Mouse (Mus musculus): ENCODE data around the gene Ppp1ca. TPM values are rescaled to one million over a fixed set of nuclear protein-coding genes. Genes with fewer than 3 reads are reported as not detected.

Gene Ppp1ca
- total RNA-seq (2021) = 100 to 1,000 TPM; 295 to 307 TPM
- long read RNA-seq, transcript Ppp1ca-201 (7 exons, 1,473 nt) = major isoform, 418 of 476 reads
- long read RNA-seq, partial matches to known transcripts = 30 of 476 reads
- long read RNA-seq, other reads (novel, unspliced or antisense) = 26 of 476 reads

DNA sequence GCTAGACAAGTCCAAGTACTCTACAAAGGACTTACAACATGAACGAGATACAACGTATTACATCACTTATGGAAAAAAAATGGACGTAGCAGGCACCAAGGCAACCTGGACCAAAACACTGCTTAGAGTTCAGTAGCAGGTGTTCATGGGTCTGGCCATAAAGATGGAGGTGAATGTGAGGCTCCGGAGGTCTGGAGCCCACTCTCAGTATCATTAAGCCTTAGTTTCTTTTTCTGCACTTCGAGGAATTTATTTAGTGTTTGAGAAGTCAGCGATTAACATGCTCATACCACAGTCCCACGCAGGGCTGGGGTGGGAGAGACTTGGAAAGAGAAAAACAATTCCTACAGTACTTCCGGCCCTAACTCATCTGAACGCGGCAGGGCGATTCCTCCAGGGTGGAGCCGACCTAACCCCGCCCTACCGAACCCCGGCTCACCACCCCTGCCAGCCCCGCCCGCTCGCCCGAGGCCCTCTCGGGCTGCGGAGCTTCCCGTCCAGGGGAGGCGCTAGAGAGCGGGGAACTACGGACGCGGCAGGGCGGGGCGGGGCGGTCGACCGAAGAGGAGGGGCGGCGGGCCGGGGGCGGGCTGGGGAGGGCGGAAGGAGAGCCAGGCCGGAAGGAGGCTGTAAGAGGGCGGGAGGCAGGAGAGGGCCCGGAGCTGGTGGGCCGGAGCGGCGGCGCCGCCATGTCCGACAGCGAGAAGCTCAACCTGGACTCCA, at the start of gene Ppp1ca:
Gene Ppp1ca (plus strand): TSS at position 538 of the 723 bp plus-strand sequence.
- peak; percentile 96 to 97 for DNase-seq (ENCODE audit: low spot score in 2 of 2)

DNA sequence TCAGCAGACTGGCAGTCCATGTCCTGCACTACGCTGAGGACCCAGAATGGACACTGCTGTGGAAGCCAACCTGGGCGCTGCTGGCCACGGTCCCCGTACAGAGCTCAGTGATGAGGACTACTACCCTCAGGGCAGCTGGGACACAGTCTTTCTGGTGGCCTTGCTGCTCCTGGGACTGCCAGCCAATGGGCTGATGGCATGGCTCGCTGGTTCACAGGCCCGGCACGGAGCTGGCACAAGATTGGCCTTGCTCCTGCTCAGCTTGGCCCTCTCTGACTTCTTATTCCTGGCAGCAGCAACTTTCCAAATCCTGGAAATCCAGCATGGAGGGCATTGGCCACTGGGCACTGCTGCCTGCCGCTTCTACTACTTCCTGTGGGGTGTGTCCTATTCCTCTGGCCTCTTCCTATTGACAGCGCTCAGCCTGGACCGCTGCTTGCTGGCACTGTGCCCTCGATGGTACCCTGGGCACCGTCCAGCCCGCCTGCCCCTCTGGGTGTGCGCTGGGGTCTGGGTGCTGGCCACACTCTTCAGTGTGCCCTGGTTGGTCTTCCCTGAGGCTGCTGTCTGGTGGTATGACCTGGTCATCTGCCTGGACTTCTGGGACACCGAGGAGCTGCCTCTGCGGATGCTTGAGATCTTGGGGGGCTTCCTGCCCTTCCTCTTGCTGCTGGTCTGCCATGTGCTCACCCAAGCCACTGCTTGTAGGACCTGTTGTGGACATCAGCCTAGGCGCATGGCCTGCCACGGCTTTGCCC, 49.3 kb upstream of the Ppp1ca start:
- no peak for DNase-seq (ENCODE audit: low spot score in 2 of 2)

DNA sequence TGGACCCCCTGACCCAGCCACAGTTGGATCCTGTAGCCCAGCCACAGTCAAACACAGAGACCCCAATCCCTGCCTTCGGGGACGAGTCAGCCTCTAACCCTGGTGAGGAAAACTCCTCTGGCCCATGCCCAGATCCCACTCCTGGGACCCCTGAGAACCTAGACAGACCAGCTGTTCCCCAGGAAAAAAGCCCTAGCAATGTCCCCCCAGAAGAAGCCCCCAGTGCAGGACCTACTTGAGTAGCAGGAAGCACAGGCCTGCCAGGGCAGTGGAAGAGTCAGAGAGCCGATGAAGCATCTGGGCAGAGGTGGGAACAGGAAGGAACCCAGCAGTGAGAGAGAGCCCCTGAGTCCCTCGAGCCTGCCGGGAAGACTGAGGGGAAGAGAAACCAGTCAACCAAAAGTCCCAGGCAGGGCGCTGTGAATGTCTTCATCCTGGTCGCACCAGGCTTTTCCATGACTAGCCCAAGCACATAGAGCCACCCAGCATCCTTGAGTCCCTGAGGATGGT, 48.1 kb upstream of the Ppp1ca start, which contains the start of gene Cabp4:
Gene Cabp4 (minus strand): TSS at position 275 of the 510 bp plus-strand sequence.
- DNase-seq (ENCODE audit: low spot score in 2 of 2) = no peak

DNA sequence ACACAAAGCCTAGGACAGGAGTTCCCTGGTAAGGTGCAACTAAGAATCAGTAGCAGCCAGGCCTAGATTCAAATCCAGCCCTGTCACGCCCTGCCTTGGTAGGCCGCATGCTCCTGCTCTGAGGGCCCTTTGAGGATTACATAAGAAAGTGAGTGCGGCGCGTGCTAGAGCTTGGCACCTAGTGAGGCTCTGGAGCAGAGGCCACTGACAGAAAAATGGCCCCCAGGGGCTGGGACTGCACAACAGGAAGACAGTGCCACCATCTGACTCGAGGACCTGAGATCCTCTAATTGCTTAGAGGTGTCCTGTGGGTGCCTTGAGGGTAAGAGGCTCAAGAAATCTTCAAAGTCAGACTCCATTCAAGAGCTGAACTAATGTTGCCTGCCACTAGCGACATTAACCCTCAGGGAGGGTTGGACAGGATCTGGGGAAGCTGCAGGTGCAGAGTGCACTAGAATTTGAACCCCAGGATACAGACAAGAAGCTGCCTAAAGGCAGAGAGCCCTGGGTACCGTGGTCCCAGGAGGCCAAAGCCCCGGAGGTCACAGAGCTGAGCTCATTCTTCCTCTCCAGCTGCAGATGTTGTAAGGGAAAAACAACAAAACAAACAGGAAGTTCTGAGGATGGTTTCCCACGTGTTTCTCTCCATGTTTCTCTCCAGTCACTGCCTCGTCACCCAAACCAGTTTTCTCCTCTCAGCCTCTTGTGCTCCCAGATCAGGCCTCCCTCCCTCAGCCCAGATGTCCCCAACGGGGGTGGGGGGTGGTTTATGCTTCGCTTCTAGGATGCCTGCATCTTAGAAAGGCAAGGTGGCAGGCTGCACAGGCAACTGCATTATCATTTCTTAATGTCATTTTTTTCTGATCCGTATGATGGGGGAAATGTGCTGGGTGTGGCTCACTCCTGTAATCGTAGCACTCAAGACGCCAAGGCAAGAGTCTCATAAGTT, 47.0 kb upstream of the Ppp1ca start:
- no peak for DNase-seq (ENCODE audit: low spot score in 2 of 2)

DNA sequence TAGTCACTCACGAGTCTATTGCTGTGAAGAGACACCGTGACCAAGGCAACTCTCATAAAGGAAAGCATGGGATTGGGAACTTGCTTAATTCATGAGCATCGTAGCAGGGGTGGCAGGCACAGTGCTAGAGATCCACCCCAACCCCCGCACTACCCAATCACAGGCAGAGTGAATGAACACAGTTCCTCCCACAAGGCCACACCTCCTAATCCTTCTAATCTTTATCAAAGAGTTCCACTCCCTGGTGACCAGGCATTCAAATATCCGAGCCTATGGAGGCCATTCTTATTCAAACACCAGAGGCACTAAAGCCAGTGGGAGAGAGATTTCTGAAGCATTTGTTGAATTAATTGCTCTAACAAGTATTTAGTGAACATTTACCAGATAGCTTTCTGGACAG, 45.9 kb upstream of the Ppp1ca start:
- no peak for DNase-seq (ENCODE audit: low spot score in 2 of 2)

DNA sequence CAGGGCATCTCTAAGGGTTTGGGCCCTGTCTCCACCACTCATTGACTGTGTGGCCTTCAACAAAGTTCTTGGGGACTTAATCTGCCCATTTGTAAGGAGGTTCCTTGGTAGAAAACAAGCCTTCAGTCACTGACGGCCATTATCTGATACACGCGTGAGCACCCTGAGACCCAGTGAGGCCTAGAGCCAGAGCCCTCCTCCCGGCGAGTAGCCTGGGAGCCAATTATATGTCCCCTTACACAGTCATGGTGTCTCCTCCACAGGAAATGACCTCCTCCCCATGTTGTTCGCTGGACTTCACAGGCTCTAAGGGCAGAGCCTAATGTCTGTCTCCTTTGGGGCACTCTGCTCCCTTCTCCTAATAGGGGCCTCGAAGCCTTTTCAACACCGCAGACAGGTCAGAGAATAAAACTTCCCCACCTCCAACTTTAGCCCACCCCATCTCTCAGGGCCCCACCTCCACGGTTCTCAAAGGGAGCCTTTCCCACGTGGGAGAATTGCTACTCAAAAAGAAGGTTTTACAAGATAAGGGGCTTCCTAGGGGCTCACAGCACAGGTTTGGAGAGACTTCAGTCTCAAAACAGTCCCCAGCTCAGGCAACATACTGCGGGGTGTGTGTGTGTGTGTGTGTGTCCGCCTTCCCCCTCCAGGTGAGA, 45.4 kb upstream of the Ppp1ca start:
- no peak for DNase-seq (ENCODE audit: low spot score in 2 of 2)

DNA sequence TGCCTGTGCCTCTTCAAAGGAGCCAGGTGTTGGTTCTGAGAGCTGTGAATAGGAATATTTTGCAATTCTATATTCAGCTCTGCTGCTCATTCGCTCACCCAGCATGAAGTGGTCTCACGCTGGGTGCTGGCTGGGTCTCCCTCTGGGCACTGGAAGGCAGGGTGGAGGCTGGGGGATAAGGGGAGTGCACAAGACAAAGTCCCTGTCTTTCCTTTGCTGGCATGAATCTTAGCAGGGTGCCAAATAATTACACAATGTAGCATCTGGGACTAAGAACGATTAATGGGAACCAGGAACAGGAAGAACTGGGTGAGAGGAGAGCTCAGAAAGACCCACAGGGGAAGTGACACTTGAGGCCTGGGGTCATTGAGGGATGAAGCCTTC, 44.9 kb upstream of the Ppp1ca start:
- no peak for DNase-seq (ENCODE audit: low spot score in 2 of 2)

DNA sequence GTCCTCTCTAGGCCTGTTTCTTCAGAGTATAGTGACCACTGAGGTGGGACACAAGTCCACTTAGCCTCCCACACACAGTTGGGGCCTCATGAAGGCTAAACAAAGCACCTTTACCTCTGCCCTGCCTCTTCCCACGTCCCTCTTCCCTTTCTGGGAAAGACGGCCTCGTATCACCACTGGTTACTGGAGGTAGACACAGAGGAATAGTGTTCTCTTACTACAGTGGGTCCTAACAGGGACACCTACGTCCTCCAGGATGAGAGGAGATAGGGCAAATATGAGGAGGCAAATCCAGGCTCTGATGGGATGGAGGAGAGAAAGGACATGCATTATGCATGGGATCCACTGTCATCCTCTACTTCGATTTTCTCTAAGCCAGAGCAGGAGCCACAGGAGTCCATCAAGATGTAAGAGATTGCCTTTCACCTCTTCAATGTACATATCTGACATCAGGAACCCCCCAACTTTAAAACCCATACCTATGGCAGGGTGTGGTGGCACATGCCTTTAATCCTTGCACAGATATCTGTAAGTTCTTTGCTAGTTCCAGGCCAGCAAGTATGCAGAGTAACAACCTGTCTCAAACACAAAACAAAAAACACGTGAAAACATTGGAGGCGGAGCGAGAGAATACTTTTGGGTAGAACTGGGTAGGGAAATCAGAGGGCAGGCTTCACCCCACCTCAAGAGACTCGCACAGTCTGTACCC, 43.9 kb upstream of the Ppp1ca start:
- no peak for DNase-seq (ENCODE audit: low spot score in 2 of 2)

DNA sequence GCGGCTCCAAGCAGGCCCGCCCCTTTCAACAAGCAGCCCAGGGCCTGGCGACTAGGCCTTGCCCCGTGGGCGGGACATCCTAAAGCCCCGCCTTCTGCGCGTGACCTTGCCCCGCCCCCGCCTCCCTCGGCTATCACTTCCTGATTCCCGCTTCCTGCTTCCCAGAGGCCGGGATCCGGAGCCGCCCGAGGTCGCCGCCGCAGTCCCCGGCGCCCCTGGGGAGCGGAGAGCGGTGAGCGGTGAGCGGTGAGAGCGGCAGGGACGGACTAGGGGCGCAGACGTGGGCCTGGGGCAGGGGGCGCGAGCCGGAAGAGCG, 43.4 kb upstream of the Ppp1ca start, which contains the start of gene Coro1b:
Gene Coro1b (plus strand): TSS at position 129 of the 316 bp plus-strand sequence.
- DNase-seq (ENCODE audit: low spot score in 2 of 2) = peak; percentile 95 to 97

DNA sequence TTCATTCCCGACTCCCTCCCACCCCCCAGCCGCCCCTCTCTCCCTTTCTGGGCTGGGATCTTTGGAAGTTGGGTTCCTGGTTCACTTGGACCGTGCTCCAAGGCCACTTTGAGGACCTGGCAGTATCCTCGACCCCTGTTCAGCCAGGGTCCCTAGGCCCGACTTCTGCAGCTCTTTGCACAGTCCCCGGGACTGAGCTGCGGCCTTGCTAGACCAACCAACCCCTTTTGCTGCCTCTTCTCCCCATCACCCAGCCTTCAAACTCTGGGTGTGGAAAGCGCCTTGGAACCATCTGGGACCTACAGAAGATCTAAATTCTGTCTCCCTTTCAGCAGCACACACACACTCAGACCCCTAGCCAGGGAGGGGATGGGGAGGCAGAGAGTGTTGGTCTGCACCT, 43.0 kb upstream of the Ppp1ca start:
- DNase-seq (ENCODE audit: low spot score in 2 of 2) = no peak

DNA sequence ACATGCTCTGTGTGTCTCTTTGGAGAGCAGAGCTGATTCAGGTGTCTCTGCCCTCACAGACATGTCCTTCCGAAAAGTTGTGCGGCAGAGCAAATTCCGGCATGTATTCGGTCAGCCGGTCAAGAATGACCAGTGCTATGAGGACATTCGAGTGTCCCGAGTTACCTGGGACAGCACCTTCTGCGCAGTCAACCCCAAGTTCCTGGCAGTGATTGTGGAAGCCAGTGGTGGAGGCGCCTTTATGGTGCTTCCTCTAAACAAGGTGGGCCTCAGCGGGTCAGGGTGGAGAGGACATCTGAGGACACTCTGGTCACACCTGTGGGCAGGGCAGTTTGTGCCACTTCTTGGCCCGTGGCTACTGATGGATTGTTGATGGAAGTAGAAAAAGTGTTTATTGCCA, 42.6 kb upstream of the Ppp1ca start:
- DNase-seq (ENCODE audit: low spot score in 2 of 2) = no peak

DNA sequence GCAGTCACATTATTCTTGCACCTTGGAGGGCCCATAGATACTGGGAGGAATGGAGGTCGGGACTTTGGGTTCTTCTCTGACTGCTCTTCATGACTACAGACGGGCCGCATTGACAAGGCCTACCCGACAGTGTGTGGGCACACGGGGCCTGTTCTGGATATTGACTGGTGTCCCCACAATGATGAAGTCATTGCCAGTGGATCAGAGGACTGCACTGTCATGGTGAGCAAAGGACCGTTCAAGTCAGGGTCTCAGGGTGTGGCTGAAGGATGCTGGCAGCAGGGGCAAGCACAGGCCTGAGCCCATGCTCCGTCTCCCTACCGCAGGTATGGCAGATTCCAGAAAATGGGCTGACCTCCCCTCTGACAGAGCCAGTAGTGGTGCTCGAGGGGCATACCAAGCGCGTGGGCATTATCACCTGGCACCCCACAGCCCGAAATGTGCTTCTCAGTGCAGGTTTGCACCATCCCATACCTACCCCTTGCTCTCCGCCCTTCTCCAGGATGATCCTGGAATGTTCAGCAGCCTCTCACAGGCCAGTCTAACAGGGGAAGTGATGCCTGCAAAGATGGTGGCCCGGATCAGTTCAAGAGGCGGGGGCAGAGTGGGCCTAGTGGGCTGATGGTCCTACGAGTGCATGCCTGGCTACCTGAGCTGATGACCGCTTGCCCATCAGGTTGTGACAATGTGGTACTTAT, 42.0 kb upstream of the Ppp1ca start:
- DNase-seq (ENCODE audit: low spot score in 2 of 2) = no peak

DNA sequence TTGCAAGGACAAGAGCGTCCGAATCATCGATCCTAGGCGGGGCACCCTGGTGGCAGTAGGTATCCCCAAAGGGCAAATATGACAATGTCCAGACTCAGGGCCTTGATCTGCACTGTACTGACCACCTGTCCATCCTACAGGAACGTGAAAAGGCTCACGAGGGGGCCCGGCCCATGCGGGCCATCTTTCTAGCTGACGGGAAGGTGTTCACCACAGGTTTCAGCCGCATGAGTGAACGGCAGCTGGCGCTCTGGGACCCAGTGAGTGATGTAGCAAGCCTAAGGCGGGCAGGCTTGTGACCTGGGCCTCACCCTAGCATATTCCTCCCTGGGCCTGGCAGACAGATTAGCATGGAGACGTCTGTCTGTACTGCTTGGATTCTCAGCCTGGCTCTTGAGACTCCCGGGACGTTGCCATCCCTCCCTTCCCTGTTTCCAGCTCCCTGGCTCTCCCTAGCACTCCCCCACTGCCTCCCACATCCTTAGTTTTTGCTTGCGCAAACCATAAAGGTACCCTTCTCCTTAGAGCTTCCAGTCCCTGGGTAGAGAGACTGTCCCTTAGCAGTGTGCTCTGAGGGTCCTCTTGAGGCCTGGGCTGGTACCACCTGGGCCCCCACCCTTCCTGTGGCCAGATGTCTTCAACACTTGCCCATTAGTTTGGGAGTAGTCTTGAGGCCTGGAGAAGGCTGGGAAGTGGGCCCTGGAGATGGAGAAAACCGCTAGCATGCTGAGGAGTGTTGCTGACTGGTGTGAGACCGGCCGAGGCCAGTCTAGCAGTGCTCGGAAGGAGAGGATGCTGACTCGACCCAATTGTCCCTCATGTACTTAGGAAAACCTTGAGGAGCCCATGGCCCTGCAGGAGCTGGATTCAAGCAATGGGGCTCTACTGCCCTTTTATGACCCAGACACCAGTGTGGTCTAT, 41.0 kb upstream of the Ppp1ca start:
- no peak for DNase-seq (ENCODE audit: low spot score in 2 of 2)

DNA sequence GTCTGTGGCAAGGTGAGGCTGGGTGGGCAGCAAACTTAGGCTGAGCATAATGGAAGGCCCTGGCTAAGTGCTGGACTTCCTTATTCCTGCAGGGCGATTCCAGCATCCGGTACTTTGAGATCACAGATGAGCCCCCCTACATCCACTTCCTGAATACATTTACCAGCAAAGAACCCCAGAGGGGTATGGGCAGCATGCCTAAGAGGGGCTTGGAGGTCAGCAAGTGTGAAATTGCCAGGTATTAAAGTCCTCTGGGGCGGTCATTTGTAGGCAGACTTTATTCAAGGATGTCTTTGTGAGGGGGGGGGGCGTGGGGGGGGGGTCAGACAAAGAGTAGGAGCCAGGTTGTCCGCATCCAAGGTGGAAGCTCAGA, 40.4 kb upstream of the Ppp1ca start:
- no peak for DNase-seq (ENCODE audit: low spot score in 2 of 2)

DNA sequence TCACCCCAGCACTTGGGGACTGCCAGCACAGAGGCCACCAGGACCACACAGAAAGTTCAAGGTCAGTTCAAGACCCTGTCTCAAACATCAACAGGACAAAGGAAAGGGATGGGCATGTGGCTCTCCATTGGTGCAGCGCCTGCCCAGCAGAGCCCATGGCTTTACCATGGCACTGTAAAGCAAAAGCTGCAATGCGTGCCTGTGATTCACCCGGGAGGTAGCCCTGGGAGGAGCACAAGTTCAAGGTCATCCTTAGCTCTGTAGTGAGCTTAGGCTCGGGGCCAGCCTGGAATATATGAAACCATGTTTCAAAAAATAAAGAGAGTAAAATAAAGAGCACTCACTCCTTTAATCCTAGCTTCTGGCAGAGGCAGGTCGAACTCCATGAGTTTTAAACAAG, 40.0 kb upstream of the Ppp1ca start:
- DNase-seq (ENCODE audit: low spot score in 2 of 2) = no peak

DNA sequence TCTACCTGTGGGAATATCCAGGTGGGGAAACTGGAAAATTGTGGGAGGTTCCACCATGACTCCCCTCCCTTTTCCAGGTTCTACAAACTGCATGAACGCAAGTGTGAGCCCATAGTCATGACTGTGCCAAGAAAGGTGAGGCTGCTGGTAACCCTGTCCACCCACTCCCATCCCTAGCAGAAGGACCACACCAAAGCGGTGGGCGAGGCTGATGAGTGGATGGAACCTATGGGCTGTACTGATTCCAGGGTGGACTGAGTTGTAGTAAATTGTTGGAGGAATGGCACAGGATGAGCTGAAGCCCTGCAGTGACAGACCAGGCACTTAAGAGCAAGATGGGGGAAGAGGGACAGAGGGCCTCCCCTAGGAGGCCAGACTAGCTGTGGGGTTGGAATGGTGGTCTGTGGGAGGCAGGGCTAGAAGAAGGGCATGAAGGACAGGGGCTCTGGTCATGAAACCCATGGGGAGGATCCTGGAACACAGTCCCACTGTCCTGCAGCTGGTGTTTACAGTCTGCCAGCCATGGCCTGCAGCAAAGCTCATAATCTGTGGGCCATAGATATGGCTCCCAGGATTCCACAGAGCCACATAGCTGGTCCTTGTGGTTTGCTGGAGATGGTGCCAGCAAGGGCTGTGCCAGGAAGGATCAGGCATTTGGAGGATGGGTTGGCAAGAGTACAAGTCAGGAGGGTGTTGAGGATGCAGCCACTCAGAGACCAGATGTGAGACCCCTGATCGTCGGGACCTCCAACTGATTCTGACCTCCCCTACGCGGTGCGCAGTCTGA, 39.2 kb upstream of the Ppp1ca start:
- no peak for DNase-seq (ENCODE audit: low spot score in 2 of 2)

DNA sequence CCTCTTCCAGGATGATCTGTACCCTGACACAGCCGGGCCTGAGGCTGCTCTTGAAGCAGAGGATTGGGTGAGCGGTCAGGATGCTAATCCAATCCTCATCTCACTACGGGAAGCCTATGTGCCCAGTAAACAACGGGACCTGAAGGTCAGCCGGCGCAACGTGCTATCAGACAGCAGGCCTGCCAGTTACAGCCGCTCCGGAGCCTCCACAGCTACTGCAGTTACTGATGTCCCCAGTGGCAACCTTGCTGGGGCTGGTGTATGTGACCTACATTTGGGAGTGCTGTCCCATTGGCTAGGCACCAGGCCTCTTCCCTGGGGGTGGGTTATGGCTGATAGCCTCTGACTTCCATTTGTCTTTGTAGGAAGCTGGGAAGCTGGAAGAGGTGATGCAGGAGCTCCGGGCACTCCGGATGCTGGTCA, 38.6 kb upstream of the Ppp1ca start, which contains the start of gene Ptprcap:
Gene Ptprcap (plus strand): TSS at position 373 of the 423 bp plus-strand sequence.
- no peak for DNase-seq (ENCODE audit: low spot score in 2 of 2)

All from layer of hippocampus, postnatal 10 days (tissue).